Mouse (Mus musculus) NIH3T3 (cell line): ENCODE data around the gene Dmp1.

Experiments used
- DNase-seq: peaks from one replicate; pipeline ENCODE4 v3.0.0-alpha.2; 2012; ENCODE audit warnings: low read depth

Gene Dmp1

GRCm38 (mm10) chr5:104202351-104202750 lies at the start of gene Dmp1:
TSS of gene Dmp1 (plus strand) at chr5:104202613.
- no peak for DNase-seq

GRCm38 (mm10) chr5:104157701-104158100 lies 44.7 kb upstream of the Dmp1 start:
- peak; percentile 40 for DNase-seq

GRCm38 (mm10) chr5:104158332-104159052 lies 43.9 kb upstream of the Dmp1 start:
- peak; percentile 39 for DNase-seq

- peak; percentile 79 for DNase-seq
Measured at GRCm38 (mm10) chr5:104160581-104160980, 41.8 kb upstream of the Dmp1 start.

DNA sequence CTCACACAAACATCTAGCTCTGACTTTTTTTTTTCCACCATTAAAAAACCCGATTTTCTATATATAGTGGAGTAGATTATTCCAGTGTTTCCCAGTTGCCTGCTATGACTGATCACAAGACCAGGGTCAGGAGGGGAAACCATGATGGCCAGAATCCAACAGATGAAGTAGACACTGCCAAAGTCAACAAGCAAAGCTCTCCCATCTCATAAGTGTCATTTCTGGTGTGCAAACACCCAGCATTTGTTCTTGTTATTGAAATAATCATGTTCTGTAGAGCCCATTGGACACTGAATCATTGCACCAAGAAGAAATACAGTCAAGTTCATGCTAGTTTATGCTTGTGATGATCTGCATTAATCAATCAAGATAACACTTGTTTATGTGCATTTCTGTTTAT lies 41.0 kb upstream of the Dmp1 start:
- peak; percentile 95 for DNase-seq

DNA sequence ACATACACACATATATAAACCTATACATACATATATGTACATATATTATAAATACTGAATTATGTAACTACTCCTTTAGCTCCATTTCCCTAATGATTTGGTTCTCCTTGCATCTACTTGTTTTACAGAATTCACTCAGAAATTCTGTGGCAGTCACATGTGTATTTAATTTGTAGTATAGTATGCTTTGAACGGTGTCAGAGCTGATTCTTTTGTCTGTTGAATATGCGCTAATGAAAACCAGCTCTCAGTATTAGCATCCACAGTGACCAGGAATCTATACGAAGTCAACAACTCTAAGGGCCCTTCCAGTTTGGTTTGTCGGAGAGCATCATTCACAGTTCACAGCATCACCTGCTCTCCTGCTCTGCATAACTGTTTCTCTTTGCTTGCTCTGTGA lies 38.9 kb upstream of the Dmp1 start:
- no peak for DNase-seq

GRCm38 (mm10) chr5:104170412-104170811 lies 32.0 kb upstream of the Dmp1 start, which contains the start of gene Dspp:
TSS of gene Dspp (plus strand) at chr5:104170712.
- no peak for DNase-seq

DNA sequence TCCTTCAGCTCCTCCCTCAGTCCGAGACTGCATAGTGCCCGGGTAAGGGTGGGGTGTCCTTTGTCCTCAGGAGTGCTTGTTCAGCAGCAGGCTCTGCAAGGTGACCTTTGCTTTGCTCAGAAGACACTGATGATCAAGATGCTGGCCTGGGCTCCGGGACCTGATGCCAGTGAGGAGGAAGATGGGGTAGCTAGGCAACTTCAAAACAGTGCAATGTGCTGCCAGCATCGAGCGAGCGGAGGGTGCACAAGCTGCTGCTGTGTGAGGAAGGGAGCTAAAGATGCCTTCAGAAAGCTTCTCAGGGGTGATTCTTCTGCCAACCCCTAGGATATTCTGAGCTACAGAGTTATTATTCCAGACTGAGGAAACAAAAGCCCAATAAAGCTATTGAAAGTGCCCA lies 29.3 kb upstream of the Dmp1 start:
- DNase-seq = no peak

- no peak for DNase-seq
Measured at GRCm38 (mm10) chr5:104183743-104184142, 18.7 kb upstream of the Dmp1 start.

- no peak for DNase-seq
Measured at GRCm38 (mm10) chr5:104187281-104187680, 15.1 kb upstream of the Dmp1 start.

GRCm38 (mm10) chr5:104195086-104195485 lies 7.3 kb upstream of the Dmp1 start:
- DNase-seq = no peak

- DNase-seq = peak; percentile 85
Measured at GRCm38 (mm10) chr5:104201153-104201950, 1.1 kb upstream of the Dmp1 start.

- DNase-seq = no peak
Measured at GRCm38 (mm10) chr5:104212531-104212930, 10.1 kb downstream of the Dmp1 start.

DNA sequence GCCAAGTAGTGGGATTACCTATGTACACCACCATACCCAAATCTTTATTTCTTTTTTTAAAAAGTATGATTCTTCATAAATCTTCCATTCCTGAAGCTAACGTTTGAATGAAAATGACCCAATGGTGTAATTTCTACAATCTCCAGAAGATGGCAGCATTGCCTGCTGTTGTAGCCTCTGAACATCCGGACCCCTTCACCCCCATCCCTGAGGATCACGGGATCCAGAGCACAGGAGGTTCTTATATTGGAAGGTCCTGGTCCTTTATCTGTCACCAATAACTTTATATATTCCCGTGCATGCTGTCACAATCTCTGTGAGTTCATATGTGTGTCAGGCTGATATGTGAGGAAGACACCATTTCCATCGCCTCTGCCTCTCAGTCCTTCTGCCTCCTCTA lies 16.5 kb downstream of the Dmp1 start:
- DNase-seq = peak; percentile 76

DNA sequence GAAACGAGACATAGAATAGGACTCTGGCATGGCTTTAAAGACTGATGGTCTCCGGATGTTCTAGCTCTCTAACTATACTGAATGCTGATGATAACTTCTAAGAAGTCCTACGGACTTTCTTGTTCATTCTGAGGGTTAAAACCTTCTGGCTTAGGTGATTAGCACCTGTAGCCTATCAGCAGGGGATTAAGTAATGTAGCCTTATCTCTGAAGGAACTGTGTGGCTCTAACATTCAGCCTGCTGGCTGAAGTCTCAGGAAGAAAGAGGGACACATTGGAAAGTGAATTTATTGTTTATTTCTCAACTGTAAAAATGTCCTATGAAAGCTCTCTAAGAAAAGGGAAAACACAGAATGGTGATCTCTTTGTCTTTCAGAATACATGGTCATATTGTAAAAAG lies 21.9 kb downstream of the Dmp1 start:
- DNase-seq = no peak

DNA sequence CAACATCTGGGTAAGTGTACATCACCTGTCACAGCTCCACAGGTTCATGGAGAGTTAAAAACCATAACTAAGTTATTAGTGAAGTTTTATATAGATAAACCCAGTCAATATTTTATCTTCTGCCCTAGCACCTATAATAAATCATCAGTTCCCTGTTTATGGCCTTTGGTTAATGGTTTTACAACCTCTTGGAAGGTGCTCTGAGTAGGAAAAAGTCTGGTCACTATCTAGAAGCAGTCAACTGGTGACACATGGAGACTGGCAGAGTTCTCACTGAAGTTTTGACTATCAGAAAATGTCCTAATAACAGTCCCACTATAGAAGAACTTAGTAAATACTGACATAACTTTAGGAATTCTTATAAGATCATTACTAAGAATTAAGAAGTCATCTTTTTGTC lies 22.3 kb downstream of the Dmp1 start:
- no peak for DNase-seq

- no peak for DNase-seq
Measured at GRCm38 (mm10) chr5:104228497-104228896, 26.1 kb downstream of the Dmp1 start.

DNA sequence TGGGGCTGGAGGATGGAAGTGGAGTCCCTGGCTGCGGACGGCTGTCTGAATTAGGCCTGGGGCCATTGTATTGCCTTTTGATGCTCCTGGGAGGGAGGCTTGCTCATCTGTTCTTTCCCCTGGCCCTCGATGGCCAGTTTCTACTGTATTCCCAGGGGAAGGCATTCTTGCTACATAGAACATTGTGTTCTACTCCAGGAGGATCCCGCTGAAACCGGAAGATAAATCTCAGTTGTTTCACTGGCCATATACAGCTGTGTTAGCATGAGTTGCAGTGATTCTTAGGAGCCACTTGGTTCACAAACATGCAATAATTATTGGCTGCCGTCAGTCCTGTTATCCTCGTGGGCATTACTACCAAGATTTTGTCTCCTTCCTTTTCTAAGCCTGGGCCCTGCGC lies 34.3 kb downstream of the Dmp1 start:
- DNase-seq = no peak

DNA sequence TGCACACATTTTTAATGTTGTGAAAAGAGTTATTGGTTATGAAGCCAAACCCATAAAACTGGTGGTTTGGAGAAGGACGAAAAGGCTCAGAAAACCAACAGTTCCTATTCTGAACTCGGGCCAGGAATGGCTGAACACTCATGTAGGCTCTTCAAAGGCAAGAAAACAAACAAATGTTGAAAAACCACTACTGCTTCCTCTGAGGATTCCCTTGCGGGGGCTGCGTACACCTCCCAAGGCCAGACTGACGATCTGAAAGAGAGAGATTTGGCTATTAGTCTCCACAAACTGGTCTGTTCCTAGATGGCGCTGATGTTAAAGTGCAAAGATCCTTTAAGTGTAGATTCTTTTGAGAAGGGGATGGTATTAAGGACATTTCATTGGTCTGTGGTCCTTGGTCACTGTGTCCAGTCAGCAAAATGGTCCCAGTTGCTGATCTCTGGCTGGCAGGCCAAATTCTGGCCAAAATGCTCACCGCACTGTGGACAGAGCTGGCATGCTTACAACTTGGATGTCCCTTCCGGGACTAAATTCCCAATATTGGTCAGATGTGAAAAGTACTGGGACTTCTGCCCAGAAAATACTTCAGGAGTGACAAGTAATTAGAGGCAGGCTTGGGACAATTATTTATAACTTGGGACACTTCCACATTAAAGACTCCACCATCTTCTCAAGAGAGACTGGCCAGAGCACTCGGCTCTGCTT lies 37.4 kb downstream of the Dmp1 start:
- DNase-seq = no peak

- no peak for DNase-seq
Measured at GRCm38 (mm10) chr5:104244261-104244660, 41.8 kb downstream of the Dmp1 start.

- peak; percentile 58 for DNase-seq
Measured at GRCm38 (mm10) chr5:104251811-104252210, 49.4 kb downstream of the Dmp1 start.

DNA sequence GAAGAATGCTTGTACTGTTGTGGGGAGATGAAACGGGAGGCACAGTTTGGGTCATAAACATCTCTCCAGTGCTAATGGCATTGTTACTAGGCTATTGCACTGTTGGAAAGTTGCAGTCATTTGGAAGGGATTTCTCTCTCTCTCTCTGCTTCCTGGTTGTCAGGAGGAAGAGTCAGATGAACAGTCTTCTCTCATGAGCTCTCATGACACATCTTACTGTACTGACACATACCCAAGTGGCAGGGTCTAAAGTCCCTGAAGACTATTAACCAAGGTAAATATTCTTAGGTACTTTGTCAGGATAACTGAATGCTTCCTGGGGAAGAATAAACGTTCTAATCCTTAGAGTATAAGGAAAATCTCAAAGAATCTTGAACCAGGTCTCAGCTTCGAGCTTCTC lies 54.2 kb downstream of the Dmp1 start:
- no peak for DNase-seq
